Mouse (Mus musculus) T-helper 2 cell (primary cell): ENCODE results near the gene Galntl5.
"Not testable (repeated sequence)": the region's sequence is repeated elsewhere in the genome, so short reads cannot be mapped to it uniquely, and the experiment has no call there.

Source experiments
- in situ Hi-C: fragments of 300-600 bp; cut with MboI, MseI; formaldehyde crosslinking; loops from one replicate; pipeline ENCODE4 v1.15.1; 2025; ENCODE audit warnings: high pct_unique_total_duplicates

Gene Galntl5

DNA sequence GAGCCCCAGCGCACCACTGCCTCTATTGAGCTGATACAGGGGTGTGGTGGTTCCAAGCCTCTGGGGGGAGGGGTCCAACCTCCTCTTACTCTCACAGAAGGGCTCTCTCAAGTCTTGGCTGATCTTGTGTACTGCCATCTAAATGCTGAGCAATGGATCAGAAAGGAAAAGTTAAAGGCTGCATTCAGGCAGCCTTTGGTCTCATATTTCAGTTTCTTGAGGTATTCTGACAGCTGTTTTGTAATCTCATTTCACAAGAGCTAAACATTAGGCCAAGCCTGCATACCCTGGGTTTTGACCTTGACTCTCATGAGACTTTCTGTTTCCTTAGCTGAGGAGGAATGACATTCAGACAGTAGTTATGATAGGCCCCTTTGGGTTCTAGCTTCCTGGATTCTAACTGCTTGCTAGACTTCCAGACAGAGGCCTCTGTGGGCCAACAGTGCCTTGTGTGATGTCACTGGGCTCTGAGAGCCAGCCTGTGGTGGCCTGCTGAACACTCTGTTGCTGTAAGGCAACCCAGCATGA is at the start of gene Galntl5:
TSS of gene Galntl5 (plus strand) at position 457 of the 528 bp plus-strand sequence.
- in situ Hi-C loops: no loop called here

DNA sequence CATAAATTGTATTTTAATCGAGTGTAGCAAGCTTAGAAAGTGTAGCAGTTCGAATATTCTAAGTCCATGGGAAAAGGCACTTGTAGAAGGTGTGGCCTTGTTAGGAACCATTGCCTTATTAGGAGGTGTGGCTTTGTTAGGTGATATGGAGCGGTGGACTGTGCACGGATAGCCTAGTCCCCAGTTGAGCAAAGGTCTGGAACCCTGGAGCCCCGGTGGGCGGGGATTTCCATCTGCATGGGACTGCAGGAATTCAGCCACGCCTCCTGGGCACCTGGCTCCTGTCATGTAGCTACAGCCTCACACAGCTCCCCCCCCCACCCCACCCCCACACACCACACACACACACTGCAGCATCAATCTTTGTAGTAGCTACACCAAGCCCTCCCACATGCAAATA is 34.6 kb upstream of the Galntl5 start:
- in situ Hi-C loops: no loop called here

DNA sequence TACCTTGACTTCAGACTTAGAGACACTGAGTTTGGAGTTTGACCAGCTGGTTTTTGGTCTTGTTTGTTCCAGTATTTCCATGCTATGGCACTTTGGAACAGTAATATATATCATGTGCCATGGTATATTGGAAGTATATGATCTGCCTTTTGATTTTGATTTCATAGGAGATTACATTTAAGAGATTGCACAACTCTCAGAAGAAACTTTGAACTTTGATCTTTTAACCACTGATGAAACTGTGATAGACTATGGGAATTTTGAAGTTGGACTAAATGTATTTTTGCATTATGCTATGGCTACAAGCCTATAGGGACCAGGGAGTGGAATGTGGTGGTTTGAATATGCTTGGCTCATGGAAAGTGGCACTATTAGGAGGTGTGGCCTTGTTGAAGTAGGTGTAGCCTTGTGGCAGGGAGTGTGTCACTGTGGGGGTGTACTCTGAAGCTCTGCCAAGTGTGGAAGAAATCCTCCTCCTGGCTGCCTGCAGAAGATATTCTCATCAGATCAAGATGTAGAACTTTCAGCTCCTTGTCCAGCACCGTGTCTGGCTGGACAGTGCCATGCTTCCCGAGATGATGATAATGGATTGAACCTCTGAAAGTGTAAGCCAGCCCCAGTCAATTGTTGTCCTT is 31.8 kb upstream of the Galntl5 start:
- in situ Hi-C loops: no loop called here

DNA sequence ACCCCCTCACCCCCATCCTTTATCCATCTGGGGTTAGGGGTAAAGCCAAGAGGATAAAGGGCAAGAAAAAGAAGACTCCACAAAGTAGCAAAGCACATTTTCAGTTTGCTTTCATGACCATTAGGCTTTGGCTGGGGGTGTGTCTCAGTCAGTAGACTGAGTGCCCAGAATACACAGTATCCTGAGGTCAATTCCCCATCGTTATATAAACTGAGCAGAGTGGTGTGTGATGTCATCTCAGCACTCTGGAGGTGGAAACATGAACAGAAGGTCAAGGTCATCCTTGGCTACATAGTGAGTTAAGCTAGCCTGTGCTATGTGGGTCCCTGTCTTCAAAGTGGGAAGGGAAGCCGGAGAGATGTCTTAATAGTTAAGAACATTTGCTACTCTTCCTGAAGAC is 27.8 kb upstream of the Galntl5 start:
- in situ Hi-C loops: no loop called here

DNA sequence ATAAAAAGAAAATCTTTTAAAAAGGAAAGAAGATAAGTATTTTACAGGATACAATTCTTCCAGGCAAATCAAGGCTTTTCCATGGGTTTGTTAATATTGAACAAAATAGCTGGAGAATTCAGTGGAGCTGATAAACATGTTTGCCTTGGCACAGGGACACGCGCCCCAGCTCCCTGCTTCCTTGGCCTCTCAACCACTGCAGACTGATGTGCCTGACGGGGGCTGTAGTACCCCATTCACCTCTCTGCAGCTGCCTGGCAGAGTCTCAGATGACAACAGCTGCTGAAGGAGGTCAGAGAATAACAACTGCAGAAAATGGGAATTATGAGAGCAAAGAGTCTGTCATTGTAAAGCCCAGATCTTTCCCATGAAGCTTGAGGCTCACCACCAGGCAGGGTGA is 27.3 kb upstream of the Galntl5 start:
- in situ Hi-C loops: no loop called here

DNA sequence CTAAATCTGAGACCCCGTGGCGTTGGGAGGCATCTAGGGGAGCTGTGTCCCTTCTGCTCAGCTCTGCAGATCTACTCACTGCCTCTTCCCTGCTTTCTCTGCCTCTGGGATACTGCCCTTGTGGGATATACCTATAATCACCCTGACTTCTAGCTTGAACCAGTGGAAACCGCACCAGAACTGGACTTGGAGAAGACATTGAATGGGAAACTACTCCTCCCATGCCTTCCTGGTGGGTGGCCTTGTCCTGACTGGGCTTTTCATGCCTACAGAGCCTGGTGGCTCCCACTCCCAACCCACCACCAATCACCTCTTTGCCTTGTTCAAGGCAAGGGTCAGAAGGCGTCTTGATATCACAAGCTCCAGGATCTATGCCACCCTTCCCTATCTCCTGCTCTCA is 26.4 kb upstream of the Galntl5 start:
- in situ Hi-C loops: no loop called here

DNA sequence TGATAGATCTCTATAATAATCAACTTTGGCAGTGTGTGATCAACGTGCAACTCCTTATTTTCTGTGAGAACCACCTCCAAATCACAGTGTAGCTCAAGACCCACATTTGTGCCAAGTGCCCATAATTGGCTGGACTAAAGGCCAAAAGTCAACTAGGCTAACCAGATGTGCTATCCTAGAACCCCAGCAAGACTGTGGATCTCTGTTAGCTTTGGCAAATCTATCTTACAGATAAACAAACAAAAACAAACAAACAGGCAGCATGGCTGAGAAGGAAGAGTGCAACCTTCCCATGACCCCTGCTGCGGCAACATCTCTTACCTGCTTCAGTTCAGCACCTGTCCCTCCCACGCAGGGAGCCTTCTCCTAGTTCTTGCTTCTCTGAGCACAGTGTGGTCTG is 25.9 kb upstream of the Galntl5 start:
- in situ Hi-C loops: no loop called here

DNA sequence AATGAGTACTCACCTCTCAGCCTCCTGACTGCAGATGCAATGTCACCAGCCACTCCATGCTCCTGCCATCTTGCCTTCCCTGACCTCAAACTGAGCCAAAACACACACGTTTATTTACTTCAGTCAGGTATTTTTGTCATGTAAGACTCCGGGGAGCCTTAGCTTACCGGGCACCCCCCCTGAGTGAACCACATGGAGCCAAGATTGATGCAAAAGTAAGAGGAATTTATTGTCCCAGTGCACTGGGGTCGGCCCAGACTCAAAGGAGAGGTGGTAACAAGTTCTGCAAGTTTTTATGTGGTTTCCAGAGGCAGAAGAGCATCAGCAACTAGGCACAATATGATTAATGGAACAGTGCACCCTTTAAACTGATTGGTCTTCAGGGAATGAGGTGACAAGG is 24.1 kb upstream of the Galntl5 start:
- in situ Hi-C loops: no loop called here

DNA sequence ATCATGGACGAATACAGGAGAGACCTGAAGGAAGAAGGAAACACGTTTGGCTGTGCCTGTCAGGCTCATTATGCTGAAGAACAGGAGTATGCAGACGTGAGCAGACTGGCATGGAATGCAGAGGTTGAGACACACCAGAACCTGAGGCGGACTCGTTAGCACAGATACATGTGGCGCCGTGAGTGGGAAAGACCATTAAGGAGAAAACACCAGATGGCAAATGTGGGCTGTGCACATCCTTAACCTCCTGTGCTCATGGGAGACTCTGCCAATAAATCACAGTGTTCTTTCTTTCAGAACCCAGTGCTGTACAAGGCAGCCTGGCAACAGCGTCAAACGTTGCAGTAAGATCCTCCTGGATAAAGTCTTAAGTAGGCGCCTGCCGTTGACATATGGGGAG is 20.7 kb upstream of the Galntl5 start:
- in situ Hi-C loops: no loop called here

DNA sequence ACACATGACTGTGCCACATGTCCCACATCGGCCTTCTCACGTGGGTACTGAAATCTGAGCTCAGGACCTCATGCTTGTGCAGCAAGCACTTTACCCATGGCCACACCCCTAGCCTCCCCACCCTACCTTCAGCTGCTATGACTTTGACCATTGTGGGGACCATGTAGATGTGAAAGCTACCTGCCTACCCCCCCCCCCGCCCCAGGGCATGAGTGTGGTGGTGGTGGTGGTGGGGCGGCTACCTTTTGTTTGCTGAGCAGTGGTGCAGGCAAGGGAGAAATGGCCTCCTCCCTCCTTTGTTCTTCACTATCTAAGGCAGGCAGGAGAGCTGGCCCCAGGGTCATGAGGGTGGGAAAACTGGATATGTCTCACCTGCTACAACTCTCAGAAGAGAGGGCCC is 18.3 kb upstream of the Galntl5 start:
- in situ Hi-C loops: no loop called here

DNA sequence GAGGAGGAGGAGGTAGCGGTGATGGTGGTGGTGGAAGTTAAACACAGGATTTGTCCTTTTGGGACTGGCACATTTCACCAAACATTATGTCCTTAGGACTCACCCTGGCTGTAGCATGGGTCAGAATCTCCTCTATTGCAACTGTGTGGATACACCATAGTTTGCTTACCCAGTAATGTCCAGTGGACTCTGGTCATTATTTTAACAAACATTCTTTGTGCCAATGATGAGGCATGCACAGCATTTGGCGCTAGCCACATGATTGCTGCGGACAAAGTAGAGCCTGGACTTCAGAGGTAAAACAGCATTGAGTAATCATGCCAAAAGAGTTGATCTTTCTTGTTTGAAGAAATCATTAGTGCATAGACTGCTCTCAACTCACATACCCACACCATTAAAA is 17.3 kb upstream of the Galntl5 start:
- in situ Hi-C loops: no loop called here

DNA sequence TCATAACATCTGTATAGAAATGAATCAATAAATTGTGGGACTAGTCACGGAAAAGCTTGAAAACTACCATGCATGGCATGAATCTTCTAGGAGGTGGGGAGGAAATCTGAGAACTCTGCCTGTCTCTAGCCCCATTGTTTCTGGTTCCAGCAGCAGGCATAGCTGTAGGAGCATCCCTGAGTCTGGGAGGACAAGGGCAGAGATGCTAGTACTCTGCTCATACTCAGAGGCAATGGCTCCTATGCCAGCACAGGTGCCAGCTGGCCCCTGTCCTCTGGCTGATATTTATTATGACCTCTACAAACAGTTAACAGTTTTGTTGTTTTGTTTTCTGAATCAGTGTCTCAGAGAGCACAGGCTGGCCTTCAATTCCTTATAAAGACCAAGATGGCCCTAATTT is 16.9 kb upstream of the Galntl5 start:
- in situ Hi-C loops: no loop called here

DNA sequence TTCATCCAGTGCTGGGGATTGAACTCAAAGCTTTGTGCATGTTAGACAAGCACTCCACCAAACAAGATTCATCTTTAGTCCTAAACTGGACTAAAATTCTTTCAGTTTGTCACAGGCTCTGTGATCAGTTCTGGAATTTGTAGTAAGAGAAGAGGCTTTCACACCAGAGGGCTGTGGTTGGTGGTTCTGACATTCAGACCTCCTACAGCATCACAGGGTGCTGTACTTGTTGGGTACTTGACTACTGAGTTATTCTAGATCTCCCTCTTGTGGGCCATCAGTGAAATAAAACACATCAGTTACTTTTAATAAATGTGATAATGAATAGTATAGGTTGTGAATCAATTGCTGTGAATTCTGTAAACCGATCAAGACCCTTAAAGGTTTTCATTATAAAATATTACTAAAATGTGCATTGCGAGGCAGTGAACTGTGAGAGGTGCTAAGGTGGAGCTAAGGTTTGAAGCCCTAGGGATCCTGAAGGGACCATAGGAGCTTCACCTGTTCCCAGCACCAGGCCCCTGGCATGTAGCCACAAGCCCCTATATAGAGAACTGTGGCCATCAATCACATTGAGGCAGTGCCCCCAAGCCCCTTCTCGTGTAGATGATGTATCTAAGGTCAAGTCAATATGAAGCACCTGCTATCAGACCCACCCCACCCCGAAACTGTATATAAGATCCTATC is 16.0 kb upstream of the Galntl5 start:
- in situ Hi-C loops: no loop called here

DNA sequence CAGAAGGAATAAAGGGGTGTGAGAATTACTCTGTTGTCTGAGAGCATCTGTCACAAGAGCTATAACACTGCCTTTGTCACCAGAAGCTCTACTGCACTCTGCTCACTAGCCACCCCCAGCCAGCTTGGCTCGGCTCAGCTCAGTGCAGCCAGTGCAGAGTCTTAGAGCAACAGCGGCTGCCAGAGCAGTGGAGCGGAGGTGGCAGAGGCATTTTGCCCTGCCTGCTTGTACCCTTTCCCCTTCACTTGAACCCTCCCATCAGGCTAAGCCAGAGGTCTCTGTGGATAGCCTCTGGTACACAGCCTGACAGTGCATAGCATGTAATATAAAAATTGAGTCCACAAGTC is 15.5 kb upstream of the Galntl5 start:
- in situ Hi-C loops: no loop called here

DNA sequence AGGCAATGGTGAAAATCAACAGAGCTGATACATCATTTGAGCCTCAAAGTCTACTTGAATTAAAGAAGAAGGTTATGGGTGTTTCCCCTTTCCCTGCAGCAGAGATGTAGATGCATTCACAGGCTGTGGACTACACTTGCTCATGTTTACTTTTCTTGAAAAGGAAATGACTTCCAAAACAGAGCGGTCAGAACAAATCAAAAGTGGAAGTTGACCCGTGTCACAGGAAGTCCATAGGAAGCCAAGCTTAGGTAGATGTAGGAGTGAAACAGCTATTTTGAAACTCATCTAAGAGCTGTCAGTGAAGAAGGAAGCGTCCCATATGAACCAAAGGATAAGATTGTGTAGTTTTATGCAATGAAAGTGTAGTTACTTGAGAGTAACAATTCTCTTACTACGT is 14.6 kb upstream of the Galntl5 start:
- in situ Hi-C loops: no loop called here

DNA sequence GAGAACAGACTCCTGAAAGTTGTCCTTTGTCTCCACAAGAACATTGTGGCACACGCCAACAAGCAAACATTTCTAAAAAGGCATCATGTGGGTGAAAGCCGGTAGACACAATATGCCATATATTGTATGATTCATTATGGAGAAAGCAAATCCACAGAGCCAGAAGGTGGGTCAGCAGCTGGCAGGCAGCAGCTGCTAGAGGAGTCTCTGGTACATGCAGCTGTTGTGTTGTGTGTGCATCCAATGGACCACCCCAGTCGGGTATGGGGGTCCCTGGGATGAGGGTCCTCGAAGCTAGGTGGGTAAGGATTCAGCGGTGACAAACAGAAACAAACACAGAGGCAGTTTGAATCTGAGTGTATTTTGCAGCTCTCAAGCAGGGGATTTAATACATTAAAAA is 3.3 kb upstream of the Galntl5 start:
- in situ Hi-C loops: not testable (repeated sequence)

DNA sequence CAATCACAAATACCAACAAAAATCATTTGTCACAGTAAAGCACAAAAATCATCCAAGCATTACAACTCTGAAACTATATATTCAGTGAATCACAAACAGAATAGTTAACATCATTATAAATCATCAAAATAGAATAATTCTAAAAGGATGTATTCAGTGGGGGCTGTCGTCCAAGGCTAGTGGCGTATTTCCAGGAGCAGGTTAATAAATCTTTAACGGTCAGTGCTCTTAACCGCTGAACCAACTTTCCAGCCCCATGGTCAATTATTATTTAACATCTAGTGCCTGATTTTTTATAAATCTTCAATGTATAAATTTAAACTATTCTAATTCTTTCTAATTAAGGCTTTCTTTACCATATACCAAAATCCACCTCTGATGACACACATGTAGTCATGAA is 2.7 kb upstream of the Galntl5 start:
- in situ Hi-C loops: not testable (repeated sequence)

DNA sequence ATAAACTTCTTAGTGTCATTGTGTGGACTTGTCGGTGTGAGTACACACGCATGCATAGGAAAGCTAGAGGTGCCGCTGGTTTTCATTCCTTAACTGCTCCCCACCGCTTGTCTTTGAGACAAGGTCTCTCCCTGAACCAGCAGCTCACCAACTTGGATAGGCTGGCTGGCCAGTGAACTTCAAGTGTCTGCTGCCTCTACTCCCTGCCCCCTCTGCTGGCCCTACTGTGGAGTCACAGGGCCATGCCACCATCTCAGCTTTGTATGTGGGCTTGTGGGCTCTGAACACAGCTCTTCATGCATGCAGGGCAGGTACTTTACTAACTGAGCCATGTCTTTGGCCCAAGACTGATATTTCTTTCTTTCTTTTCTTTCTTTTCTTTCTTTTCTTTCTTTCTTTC is 2.0 kb upstream of the Galntl5 start:
- in situ Hi-C loops: no loop called here

DNA sequence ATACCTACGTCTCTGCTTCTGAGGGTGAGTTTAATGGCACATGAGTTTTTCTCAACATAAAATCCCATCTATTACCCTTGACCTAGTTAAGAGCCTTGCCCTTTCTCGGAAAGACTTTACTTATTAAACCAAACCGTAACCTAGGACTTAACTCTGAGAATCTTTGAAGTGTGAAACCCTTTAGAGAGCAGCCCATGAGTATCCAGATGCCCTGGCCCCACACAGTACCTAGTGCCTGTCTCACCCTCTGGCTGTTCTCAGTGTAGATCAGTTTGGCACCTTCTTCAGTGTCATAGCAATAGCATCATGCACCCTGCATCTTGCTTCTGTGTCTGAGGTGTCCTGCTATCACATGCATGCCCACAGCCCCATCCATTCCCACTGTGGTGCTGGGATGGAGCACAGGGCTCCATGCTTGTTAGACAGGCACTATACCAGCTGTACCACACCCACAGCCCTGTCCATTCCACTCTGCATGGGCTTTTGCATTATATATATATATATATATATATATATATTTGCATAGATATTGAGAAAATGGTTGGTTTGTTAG is 1.2 kb upstream of the Galntl5 start:
- in situ Hi-C loops: no loop called here

DNA sequence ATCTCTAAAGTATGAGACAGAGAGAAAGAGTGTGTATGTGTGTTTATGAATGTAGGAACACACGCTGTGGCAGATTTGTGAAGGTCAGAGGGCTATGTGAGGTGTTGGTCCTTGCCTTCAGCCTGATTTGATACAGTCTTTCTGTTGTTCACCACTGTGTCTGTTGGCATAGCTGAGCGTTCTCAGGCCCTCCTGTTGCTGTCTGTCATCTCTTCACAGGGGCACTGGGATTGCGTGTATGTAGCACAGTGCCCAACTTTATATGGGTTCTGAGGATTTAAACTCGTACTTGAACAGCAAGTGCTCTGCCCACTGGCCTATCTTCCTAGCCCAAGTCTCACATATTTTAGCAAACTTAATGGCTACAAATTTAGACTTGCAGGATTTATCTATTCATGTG is 2.3 kb downstream of the Galntl5 start:
- in situ Hi-C loops: no loop called here

DNA sequence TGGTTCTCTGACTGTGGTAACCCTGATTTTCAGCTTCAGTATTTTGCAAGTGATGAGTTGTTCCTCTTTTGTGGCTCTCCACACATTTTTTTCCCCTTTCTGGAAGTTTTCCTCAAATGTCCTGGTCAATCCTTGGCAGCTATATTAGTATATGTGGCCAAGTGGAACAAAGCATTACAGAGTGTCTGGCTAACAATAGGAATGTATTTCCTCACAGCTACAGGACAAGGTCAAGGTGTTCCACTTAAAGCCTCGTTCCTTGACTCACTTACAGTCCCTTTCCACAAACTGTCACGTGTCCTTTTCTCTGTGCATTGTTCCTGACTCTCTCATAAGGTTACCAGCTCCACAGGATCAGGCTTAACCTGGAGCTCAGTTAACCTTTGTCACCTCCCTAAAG is 3.3 kb downstream of the Galntl5 start:
- in situ Hi-C loops: no loop called here

DNA sequence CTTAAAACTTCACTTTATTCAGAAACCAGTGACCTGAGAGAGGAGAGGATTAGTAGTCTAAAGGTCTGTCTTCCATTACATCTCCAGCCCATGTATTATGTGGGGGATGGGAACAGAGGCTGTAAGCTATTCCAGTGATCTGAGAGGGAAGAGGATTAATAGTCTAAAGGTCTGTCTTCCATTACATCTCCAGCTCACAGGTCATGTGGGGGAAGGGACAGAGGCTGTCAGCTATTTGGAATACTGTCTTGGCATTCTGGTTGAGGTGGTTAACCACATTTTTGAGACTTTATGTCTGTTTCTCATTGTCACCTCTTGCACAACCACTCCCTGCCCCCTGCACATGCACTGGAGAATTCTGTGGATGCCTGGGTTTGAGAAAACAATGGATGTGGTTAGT is 6.5 kb downstream of the Galntl5 start:
- in situ Hi-C loops: no loop called here

DNA sequence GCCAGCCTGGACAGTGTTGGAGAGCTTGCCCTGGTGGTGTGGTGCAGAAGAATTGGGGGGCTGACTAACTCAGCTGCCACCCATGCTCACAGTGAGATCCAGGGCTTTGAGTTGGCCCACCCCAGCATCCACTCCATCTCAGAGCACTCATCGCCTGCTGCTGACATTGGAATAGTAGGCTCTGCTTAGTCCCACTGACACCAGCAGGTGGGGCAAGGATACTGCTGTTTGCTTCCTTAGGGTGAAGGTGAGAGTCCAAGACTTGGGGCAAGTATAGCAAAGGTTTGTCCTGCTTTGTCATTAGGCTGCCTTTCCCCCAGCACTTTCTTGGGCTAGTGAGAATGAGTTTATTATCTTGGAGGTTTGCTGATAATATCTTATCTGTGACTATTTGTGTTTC is 7.5 kb downstream of the Galntl5 start:
- in situ Hi-C loops: no loop called here
